Mouse (Mus musculus): ENCODE results near the gene Ccdc85b. TPM values are rescaled to one million over a fixed set of nuclear protein-coding genes. Genes with fewer than 3 reads are reported as not detected.
A peak's percentile ranks its signal among the peaks of the same experiment; 100 is the strongest.
"Not testable (repeated sequence)": the region's sequence is repeated elsewhere in the genome, so short reads cannot be mapped to it uniquely, and the experiment has no call there.

Gene Ccdc85b
- 7.9 and 8.3 TPM in 2 replicates for polyA plus RNA-seq (2014; fragmentation: Nextera tagmentation; extraction: Ambion mirVana)

DNA sequence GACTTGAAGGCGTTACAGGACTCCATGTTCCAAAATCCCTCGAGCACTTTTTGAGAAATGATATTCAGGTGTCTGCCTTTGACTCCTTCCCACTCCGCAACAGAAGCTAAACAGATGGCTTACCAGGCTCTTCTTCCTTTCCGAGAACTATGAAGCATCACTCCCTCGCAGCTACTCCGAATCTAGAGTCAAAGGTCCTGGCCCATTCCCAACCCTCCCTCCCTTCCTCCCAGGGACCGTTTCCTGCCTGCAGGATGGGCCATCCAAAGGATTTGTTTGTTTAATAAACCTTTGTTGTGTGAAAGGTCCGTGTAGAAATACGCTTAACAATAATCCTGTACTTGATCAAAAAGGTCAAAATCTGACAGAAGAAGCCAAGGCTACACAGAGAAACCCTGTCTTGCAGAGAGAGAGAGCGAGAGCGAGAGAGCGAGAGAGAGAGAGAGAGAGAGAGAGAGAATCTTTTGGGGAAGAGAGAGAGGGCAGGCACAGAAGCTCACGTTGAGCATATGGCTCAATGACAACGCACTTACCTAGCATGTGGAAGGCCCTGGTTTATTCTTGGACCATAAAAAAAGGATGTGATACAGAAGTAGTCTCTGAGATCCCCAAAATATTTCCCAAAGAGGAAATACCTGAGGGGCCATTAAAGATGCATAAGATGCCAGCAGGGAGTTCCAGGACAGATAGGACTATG is at the start of gene Ccdc85b:
Gene Ccdc85b, minus strand, starts transcription at position 149 of the 697 bp plus-strand sequence.
- peak within 1 kb of the TSS; percentile 87 for H3K27ac ChIP-seq (ENCODE audit: low read depth, low read length)
- ATAC-seq (ENCODE audit: insufficient read depth, low FRiP score, low TSS enrichment) (no peak), DNase-seq (ENCODE audit: low spot score) (no peak)
- no peaks in the 10 kb centered on the region for H3K9me3 ChIP-seq (ENCODE audit: control insufficient read depth, low read length)
- peaks cover 19% of the 10 kb centered on the region for H3K4me1 ChIP-seq (ENCODE audit: control insufficient read depth, insufficient read depth, low read length)
- H3K4me3 ChIP-seq (ENCODE audit: low read depth, low read length) = peak within 1 kb of the TSS; percentile 76
- 0 out of 2 replicates have a peak, but pooled peaks cover 3% of the 10 kb centered on the region for H3K27me3 ChIP-seq (ENCODE audit: control insufficient read depth, insufficient read depth, low read length)
- peaks cover 2% of the 10 kb centered on the region; the same call in 1 of the 2 replicates for H3K36me3 ChIP-seq (ENCODE audit: control insufficient read depth, insufficient read depth, low read length)
- peak within 1 kb of the TSS; percentile 82 for H3K9ac ChIP-seq (ENCODE audit: low read length)
- WGBS = 17% methylated on average over 14 of the region's 14 CpGs
- peak within 1 kb of the TSS; percentile 100 for H3K4me2 ChIP-seq (ENCODE audit: low read depth)

DNA sequence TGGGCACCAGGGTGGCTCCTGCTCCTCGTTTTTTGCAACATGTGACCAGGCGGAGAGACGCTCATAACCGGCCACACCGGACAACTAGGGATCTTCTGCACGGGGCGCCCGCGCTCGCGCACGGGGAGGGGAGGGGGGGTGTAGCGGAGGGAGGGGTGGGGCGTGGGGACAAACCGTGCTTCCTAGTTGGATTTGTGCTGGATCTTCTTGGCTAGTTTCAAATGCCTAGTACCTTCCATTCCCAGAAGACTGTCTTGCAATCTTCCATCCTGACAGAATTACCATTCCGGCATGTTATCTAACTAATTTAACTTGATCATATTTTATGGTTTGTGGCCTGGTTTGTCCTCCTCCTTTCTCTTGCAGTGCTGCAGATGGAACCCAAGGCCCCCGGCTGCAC is 46.0 kb upstream of the Ccdc85b start, which contains the start of gene 1700020D05Rik:
Gene 1700020D05Rik, minus strand, starts transcription at position 101 of the 400 bp plus-strand sequence.
- Histone ChIP-seq H3K9ac (ENCODE audit: low read length) (no peak within 1 kb of the TSS), H3K9me3 (ENCODE audit: control insufficient read depth, low read length) (no peaks in the 10 kb centered on the region), H3K4me3 (ENCODE audit: low read depth, low read length) (no peak within 1 kb of the TSS), H3K27me3 (ENCODE audit: control insufficient read depth, insufficient read depth, low read length) (no peaks in the 10 kb centered on the region), H3K4me2 (ENCODE audit: low read depth) (no peak within 1 kb of the TSS), H3K27ac (ENCODE audit: low read depth, low read length) (no peak within 1 kb of the TSS), H3K4me1 (ENCODE audit: control insufficient read depth, insufficient read depth, low read length) (no peaks in the 10 kb centered on the region), H3K36me3 (ENCODE audit: control insufficient read depth, insufficient read depth, low read length) (no peaks in the 10 kb centered on the region)
- 51% methylated on average over 17 of the region's 17 CpGs for WGBS
- DNase-seq (ENCODE audit: low spot score) = no peak
- ATAC-seq (ENCODE audit: insufficient read depth, low FRiP score, low TSS enrichment) = no peak

DNA sequence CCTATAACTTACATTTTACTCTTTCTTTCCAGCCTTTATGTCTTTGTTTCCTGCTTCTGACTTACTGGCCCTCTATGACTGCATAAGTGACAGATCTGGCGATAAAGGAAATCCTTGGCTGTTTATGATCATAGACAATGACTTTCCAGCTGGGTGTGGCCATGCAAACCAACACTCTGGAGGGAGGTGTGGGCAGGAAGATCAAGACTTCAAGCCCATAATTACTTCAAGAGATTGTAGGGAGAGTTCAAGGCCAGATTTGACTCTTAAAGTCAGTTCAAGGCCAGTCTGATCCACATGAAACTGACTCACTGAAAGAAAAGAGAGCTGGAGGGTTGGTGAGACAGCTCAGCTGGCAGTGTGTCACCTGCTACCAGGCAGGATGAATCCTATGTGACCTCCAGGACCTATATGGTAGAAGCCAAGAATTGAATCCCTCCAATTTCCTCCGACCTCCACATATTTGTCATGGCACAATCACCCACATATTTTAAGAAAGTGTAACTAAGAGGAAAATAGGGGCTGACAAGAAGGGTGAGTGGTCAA is 42.7 kb upstream of the Ccdc85b start:
- ATAC-seq (ENCODE audit: insufficient read depth, low FRiP score, low TSS enrichment) (no peak), DNase-seq (ENCODE audit: low spot score) (no peak)
- Histone ChIP-seq H3K4me2 (ENCODE audit: low read depth) (no peak overlapping the region), H3K27ac (ENCODE audit: low read depth, low read length) (no peak overlapping the region), H3K4me1 (ENCODE audit: control insufficient read depth, insufficient read depth, low read length) (no peaks in the 10 kb centered on the region), H3K36me3 (ENCODE audit: control insufficient read depth, insufficient read depth, low read length) (peaks cover 8% of the 10 kb centered on the region; the same call in 1 of the 2 replicates), H3K4me3 (ENCODE audit: low read depth, low read length) (no peak overlapping the region), H3K27me3 (ENCODE audit: control insufficient read depth, insufficient read depth, low read length) (no peaks in the 10 kb centered on the region), H3K9ac (ENCODE audit: low read length) (no peak overlapping the region), H3K9me3 (ENCODE audit: control insufficient read depth, low read length) (no peaks in the 10 kb centered on the region)
- 87% methylated on average over 2 of the region's 2 CpGs for WGBS

DNA sequence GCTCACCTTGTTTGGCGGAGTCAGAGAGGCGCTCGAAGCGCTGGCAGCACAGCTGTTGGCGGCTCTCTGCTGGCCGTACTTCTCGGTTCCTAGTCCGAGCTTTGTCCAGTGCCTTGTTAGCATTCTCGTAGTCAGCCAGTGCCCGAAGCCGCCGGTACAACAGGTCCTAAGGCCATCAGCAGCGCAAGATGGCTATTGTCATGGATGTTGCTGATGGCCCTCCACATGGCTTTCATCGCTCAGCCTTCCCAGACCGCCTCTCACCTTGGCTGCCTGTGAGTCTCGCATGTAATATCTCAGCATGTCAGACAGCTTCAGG is 38.3 kb upstream of the Ccdc85b start:
- H3K4me3 ChIP-seq (ENCODE audit: low read depth, low read length) = no peak overlapping the region
- 87% methylated on average over 16 of the region's 16 CpGs for WGBS
- H3K4me1 ChIP-seq (ENCODE audit: control insufficient read depth, insufficient read depth, low read length) = peaks cover 8% of the 10 kb centered on the region; the same call in 1 of the 2 replicates
- no peak overlapping the region; the same call in 1 of the 2 replicates for H3K27ac ChIP-seq (ENCODE audit: low read depth, low read length)
- DNase-seq (ENCODE audit: low spot score) = no peak
- ATAC-seq (ENCODE audit: insufficient read depth, low FRiP score, low TSS enrichment) = no peak
- H3K36me3 ChIP-seq (ENCODE audit: control insufficient read depth, insufficient read depth, low read length) = peaks cover 22% of the 10 kb centered on the region
- H3K9me3 ChIP-seq (ENCODE audit: control insufficient read depth, low read length) = no peaks in the 10 kb centered on the region
- H3K27me3 ChIP-seq (ENCODE audit: control insufficient read depth, insufficient read depth, low read length) = no peaks in the 10 kb centered on the region
- no peak overlapping the region for H3K4me2 ChIP-seq (ENCODE audit: low read depth)
- H3K9ac ChIP-seq (ENCODE audit: low read length) = no peak overlapping the region

DNA sequence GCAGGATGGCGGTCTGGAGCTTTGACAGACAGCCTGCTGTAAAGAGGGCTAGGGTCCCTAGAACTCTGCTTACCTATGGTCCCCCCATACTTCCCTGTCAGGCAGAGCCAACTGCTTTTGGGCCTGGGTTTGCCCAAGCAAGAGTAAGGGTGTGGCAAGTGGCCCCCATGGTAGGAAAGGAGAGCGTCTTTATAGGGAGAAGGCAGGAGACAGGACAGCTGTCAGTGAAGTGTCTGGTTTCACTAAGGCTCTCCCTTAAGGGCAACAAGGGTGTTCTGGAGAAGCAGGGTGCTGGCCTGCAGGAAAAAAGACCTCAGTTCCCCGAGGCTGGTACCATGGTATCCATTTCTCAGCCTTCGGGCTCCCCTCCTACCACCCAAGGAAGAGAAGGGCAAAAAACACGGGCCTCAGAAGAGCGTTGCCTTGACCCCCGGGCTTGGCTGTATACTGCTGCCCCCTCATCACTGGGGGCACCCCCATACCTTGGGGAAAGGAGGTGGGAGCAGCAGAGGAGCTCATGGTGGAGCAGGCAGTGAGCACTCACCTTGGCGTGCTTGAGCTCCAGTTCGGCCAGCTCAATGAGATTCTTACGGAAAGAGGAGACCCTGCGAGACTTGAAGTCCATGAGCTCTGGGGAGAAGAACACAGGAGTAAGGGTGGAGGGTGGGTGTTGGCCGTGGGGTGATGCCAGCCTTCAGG is 37.8 kb upstream of the Ccdc85b start:
- H3K9me3 ChIP-seq (ENCODE audit: control insufficient read depth, low read length) = no peaks in the 10 kb centered on the region
- H3K27me3 ChIP-seq (ENCODE audit: control insufficient read depth, insufficient read depth, low read length) = no peaks in the 10 kb centered on the region
- no peak overlapping the region for H3K4me3 ChIP-seq (ENCODE audit: low read depth, low read length)
- WGBS = 86% methylated on average over 12 of the region's 12 CpGs
- H3K27ac ChIP-seq (ENCODE audit: low read depth, low read length) = no peak overlapping the region; the same call in 1 of the 2 replicates
- H3K9ac ChIP-seq (ENCODE audit: low read length) = no peak overlapping the region
- H3K4me1 ChIP-seq (ENCODE audit: control insufficient read depth, insufficient read depth, low read length) = peaks cover 8% of the 10 kb centered on the region; the same call in 1 of the 2 replicates
- H3K36me3 ChIP-seq (ENCODE audit: control insufficient read depth, insufficient read depth, low read length) = peaks cover 22% of the 10 kb centered on the region
- no peak overlapping the region for H3K4me2 ChIP-seq (ENCODE audit: low read depth)
- DNase-seq (ENCODE audit: low spot score) = no peak
- no peak for ATAC-seq (ENCODE audit: insufficient read depth, low FRiP score, low TSS enrichment)

DNA sequence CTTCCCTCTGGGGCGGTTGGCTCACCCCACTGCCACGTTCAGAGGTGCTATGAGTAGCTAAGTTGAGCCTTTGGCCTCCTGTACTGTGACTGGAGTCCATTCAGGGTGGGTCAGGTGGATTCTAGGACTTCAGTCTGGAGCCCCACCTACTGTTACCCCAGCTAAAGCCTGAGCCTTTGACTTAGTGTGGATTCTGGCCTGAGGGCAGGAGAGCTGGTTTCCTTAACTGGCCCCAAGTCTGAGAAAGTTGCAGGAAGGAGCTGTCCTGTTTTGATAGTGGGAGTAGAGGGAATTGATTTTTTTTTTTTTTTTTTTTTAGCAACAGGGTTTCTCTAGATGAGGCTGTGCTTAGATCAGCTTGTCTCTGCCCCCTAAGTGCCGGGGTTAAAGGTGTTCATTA is 36.6 kb upstream of the Ccdc85b start:
- Histone ChIP-seq H3K4me2 (ENCODE audit: low read depth) (no peak overlapping the region), H3K27ac (ENCODE audit: low read depth, low read length) (no peak overlapping the region), H3K4me1 (ENCODE audit: control insufficient read depth, insufficient read depth, low read length) (peaks cover 9% of the 10 kb centered on the region; the same call in 1 of the 2 replicates), H3K27me3 (ENCODE audit: control insufficient read depth, insufficient read depth, low read length) (no peaks in the 10 kb centered on the region), H3K4me3 (ENCODE audit: low read depth, low read length) (no peak overlapping the region), H3K9me3 (ENCODE audit: control insufficient read depth, low read length) (no peaks in the 10 kb centered on the region), H3K9ac (ENCODE audit: low read length) (no peak overlapping the region), H3K36me3 (ENCODE audit: control insufficient read depth, insufficient read depth, low read length) (peaks cover 22% of the 10 kb centered on the region)
- 87% methylated on average over 3 of the region's 3 CpGs for WGBS
- no peak for DNase-seq (ENCODE audit: low spot score)
- ATAC-seq (ENCODE audit: insufficient read depth, low FRiP score, low TSS enrichment) = no peak

DNA sequence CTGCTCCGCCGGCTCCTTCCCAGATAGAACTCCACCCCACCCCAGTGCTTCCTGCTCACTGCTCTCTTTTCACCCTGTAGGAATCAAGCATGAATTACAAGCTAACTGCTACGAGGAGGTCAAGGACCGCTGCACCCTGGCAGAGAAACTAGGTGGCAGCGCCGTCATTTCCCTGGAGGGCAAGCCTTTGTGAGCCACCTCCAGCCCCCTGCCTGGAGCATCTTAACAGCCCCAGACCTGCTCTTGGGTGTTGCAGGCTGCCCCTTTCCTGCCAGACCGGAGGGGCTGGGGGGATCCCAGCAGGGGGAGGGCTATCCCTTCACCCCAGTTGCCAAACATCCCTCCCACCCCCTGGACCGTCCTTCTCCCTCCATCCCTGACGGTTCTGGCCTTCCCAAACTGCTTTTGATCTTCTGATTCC is 35.6 kb upstream of the Ccdc85b start:
- H3K4me1 ChIP-seq (ENCODE audit: control insufficient read depth, insufficient read depth, low read length) = peaks cover 14% of the 10 kb centered on the region; the same call in 1 of the 2 replicates
- H3K27ac ChIP-seq (ENCODE audit: low read depth, low read length); H3K9ac ChIP-seq (ENCODE audit: low read length); H3K4me2 ChIP-seq (ENCODE audit: low read depth); H3K27me3 ChIP-seq (ENCODE audit: control insufficient read depth, insufficient read depth, low read length); H3K9me3 ChIP-seq (ENCODE audit: control insufficient read depth, low read length); H3K4me3 ChIP-seq (ENCODE audit: low read depth, low read length); DNase-seq (ENCODE audit: low spot score); ATAC-seq (ENCODE audit: insufficient read depth, low FRiP score, low TSS enrichment): not testable (repeated sequence)
- 66% methylated on average over 9 of the region's 9 CpGs for WGBS
- peaks cover 22% of the 10 kb centered on the region for H3K36me3 ChIP-seq (ENCODE audit: control insufficient read depth, insufficient read depth, low read length)

DNA sequence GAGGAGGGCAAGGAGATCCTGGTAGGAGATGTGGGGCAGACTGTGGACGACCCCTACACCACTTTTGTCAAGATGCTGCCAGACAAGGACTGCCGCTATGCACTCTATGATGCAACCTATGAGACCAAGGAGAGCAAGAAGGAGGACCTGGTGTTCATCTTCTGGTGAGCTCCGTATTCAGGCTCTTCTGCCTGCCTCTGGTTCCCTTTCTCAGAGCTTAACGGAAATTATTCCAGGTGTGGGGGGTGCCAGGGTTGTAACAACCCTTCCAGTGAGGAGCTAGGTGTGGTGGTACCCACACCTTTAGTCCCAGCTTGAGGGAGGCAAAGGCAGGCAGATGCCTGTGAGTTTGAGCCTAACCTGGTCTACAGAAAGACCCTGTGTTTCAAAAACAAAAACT is 34.9 kb upstream of the Ccdc85b start:
- H3K4me3 ChIP-seq (ENCODE audit: low read depth, low read length) = no peak overlapping the region
- ATAC-seq (ENCODE audit: insufficient read depth, low FRiP score, low TSS enrichment) = no peak

More for the DNA sequence above, 34.9 kb upstream of the Ccdc85b start:
- DNase-seq (ENCODE audit: low spot score) = no peak
- Histone ChIP-seq H3K9me3 (ENCODE audit: control insufficient read depth, low read length) (no peaks in the 10 kb centered on the region), H3K4me1 (ENCODE audit: control insufficient read depth, insufficient read depth, low read length) (peaks cover 14% of the 10 kb centered on the region; the same call in 1 of the 2 replicates), H3K9ac (ENCODE audit: low read length) (no peak overlapping the region), H3K27me3 (ENCODE audit: control insufficient read depth, insufficient read depth, low read length) (no peaks in the 10 kb centered on the region), H3K36me3 (ENCODE audit: control insufficient read depth, insufficient read depth, low read length) (peaks cover 20% of the 10 kb centered on the region), H3K27ac (ENCODE audit: low read depth, low read length) (no peak overlapping the region), H3K4me2 (ENCODE audit: low read depth) (no peak overlapping the region)
- 94% methylated on average over 4 of the region's 4 CpGs for WGBS
